Mouse (Mus musculus): ENCODE measurements around the gene Tex33. TPM values are rescaled to one million over a fixed set of nuclear protein-coding genes. Genes with fewer than 3 reads are reported as not detected.
A peak's percentile ranks its signal among the peaks of the same experiment; 100 is the strongest.
"Not testable (repeated sequence)": the region's sequence is repeated elsewhere in the genome, so short reads cannot be mapped to it uniquely, and the experiment has no call there.

Gene Tex33
- total RNA-seq, 2 experiments from 2014 or later: not detected

DNA sequence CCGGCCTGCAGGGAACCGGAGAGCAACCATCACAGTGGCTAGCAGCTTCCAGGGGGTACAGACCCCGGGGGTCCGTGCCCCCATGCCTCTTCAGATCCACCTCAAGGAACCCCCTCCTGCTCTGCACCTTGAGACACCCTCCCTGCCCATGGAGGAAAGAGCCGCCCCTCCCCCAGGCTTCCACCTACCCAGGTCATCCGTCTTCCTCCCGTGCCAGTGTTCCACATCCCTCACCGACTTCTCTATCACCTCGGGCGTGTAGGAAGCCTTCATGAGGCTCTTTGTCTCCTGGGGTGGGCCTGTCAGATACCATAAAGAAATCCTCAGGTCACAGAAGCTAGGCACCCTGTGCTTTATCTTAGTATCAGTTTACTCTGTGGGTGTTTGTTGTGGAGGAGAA, 17.2 kb downstream of the Tex33 start:
- no peak for DNase-seq (ENCODE audit: low spot score in 2 of 2)

DNA sequence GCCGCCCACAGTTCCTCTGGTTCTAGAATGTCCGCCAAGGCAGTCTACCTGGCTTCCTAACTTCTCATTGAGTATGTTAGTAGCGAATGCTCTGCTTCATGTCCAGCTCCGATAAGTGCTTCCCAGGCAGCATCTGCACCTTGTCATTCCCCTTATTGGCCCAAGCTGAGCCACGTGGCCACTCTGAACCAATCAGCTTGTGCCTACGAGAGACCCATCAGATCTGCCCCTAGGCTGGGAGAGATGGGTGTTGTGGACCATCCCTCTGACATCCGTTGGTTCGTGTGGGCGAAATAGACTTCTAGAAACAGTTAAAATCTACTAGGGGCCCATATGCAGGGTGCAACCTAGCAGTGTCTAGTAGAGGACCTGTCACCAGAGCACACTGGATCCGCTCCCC, 17.9 kb downstream of the Tex33 start:
- no peak for DNase-seq (ENCODE audit: low spot score in 2 of 2)

DNA sequence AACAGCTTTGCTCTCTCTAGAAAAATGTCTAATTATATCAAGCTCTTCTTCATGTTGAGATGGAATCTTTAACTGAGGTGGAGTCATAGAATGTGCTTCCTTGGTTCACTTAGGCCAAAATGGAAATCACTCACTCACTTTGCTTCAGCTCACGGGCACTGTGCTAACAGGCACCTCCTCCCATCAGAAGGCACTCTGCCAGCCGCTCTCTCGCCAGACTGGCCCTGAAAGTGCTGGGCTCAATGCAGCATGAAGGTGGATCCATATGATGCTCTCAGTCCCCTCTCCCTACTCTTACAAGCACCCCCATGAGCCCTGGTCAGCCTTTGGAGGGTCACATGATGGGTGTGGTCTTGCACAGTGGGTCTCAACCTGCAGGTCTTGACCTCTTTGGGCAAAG, 21.5 kb downstream of the Tex33 start:
- DNase-seq (ENCODE audit: low spot score in 2 of 2): peak in 1 of 2 experiments; percentile 40

DNA sequence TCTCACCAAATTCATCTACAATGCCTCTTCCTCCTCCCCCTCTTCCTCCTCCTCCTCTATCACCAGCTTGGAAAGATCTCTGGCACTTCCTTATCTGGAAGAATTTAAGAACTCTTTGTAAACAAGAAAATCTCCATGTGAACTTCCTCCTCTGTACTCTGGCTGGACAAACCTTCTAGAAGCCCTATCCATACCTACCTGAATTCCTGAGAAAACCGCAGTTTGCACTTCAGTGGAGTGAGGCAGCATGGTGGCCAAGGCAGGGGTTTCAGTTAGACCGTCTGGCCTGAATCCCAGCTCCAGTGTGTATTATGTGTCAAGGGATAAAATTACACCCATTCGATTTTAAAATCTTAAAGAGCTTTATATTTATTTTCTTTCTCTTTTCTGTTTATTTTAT, 22.9 kb downstream of the Tex33 start:
- no peak for DNase-seq (ENCODE audit: low spot score in 2 of 2)

DNA sequence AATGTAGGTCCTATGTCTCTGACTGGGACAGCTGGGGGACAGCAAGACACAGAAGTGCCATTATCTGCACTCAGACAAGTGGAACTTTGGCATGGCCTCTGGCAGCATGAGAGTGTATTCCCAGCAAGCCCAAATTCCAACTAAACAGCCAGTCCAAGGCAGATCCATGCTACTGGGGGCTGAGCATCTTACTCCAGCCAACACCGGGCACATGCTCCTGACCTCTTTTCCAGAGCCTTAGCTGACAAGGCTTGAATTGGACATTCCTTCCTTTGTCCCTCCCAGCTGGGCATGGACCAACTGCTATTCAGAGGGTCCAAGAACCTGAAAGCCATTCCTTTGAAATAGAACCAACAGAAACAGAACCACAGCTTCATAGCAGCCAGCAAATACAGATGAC, 26.1 kb downstream of the Tex33 start:
- no peak for DNase-seq (ENCODE audit: low spot score in 2 of 2)

DNA sequence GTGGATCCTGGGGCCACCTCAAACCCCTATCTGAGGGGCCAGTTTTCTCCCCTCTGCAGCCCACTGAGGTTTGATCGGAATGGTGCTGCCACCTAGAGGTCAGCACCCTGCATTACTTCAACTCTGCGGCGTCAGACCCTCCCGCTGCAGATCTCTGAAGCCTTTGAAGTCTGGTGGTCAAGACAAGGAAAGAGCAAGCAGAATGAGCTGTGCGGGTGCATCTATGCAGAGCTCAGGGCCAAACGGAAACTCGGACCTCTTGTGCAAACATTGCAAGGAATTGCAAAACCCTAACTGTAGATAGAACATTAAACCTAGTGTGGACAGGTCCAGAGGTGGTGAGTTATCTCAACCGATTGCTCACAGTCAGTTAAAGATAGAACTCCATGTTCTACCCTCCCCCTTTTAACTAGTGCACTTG, 26.8 kb downstream of the Tex33 start:
- DNase-seq (ENCODE audit: low spot score in 2 of 2): peak; percentile 51 to 59

DNA sequence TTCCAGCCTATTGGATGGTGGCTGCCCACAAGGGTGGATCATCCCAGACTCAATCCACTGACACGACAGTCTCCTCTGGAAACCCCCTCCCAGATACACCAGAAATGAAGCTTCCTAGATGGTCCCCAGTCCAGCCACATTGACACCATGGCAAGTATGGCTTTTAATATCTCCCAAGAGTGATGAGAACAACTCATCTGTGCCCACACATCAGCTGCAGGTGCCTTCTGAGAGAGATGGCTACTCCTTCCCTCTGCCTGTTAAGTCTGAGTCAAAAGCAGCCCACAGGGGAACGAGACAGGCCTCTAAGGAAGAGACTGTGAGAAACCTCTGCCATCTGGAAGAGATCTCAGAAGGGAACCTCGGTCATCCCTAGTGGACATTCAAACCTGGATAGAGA, 27.9 kb downstream of the Tex33 start:
- DNase-seq (ENCODE audit: low spot score in 2 of 2): no peak

DNA sequence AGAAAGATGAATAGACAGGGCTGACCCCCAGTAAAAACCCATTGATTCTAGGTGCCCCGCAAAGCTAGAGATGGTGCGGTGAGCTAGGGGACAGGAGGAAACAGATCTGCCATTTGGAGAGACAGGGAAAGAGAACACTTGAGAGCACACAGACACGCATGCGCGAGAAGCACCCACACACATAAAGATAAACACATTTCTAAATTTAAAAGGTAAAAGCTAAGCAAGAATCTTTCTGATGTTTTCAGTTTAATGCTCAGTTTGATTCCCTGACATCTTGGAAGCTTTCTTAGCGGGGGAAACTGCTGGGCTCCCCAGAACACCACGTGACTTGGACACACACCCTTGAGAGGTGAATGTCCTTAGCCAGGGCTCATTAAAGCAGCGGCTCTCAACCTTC, 28.8 kb downstream of the Tex33 start:
- no peak for DNase-seq (ENCODE audit: low spot score in 2 of 2)

DNA sequence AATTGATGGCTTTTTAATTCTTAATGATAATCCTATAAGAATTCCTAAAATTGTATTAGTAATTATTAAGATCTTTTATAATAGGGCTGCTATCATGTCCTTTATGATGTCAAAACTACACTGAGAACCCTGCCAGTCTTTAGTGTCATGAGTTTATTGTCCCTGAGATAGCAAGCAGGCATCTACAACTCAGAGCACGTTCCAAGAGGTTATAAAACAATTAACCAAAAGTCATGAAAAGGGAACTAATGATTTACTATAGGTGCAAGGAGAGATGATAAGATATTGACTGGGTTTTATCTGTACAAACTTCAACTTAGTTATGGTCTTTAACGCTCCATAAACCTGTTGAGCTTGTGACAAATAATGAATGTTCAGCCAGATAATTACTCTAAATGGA, 29.8 kb downstream of the Tex33 start:
- DNase-seq (ENCODE audit: low spot score in 2 of 2): no peak

DNA sequence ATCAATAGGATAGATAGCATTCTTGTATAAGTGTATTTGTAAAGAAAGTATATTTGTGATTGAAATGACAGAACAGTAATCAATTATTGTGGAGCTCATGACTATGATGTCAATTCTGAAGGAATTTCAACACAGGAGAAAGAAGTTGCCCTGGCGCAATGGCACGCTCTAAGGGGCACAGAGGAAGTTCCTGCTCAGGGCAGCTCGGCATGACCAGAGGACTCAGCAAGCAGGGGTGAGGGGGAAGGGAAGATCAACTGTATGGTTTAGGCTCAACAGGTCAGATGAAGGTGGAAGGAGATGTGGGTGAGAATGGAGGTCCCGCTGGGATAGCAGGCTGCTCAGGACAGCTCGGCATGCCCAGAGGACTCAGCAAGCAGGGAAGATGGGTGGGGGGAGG, 40.2 kb downstream of the Tex33 start:
- DNase-seq (ENCODE audit: low spot score in 2 of 2): no peak

DNA sequence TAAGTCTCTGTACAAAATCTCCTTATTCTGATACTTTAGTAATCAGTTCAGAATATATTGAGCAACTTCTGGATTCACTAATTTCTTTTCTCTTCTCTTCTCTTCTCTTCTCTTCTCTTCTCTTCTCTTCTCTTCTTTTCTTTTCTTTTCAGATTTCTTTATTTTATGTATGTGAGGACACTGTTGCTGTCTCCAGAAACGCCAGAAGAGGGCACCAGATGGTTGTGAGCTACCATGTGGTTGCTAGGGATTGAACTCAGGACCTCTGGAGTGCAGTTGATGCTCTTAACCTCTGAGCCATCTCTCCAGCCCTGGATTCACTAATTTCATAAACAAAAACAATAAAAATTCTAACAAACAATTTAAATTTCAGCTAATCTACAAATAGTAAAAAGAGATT, 40.8 kb downstream of the Tex33 start:
- peak; percentile 46 to 52 for DNase-seq (ENCODE audit: low spot score in 2 of 2)

DNA sequence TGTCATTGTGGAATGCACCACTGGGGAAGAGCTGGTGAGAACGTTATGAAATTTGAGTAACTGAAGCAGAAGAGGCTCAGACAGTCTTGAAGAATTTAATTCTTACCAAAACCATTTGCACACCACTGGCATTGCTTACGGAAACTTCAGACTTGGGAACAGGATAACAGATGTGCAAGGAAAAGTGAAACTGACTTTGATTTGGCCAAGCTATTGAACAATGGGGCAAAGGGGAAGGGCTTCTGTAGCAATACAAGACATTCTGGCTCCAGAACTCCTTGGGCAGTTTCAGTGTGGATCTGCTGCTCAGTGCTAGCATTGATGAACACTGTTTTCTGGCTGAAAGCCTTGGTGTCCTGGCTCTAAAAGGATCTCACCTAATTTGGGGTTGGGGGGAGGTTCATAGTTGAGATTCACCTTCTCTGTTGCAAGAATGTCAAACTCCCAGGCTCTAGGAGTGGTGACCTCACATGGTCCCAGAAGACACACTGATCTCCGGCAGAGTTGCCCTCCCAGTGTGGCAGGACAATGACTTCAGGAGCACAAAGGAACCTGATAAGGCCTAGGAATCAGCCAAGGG, 44.0 kb downstream of the Tex33 start:
- no peak for DNase-seq (ENCODE audit: low spot score in 2 of 2)

DNA sequence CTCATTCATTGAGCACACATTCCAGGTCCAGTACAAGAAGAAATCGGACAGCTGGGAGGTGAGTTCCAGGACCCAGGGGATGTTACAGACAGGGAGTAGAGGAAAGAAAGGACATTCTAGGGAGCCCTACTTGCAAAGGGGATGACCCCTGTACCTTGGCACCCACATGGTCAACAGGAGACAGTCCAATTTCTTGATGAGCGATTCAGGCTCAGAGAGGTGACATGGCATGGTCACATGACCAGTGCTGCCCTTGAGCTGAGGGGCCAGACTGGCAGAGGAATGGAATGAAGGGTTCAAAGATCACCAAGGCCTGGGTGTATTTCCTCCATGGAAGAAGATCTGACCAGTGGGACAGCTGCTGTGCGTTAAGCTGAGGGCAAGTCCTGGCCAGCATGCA, 51.1 kb downstream of the Tex33 start:
- no peak for DNase-seq (ENCODE audit: low spot score in 2 of 2)

DNA sequence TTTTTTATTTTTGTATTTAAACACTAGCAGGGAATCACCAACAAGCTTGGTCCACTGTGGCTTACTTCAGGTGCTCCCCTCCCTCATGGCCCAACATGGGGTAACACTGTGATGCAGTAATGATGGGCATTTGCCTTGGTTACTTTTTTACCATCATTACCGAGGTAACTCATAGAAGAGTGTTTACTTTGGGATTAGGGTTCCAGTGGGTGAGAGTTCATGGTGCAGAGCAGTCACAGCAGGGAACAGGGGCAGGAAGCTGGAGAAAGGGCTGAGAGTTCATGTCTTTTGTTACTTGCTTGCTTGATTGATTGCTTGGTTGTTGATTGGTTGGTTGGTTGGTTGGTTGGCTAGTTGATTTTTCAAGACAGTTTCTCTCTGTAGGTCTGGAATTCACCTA, 52.0 kb downstream of the Tex33 start:
- no peak for DNase-seq (ENCODE audit: low spot score in 2 of 2)

DNA sequence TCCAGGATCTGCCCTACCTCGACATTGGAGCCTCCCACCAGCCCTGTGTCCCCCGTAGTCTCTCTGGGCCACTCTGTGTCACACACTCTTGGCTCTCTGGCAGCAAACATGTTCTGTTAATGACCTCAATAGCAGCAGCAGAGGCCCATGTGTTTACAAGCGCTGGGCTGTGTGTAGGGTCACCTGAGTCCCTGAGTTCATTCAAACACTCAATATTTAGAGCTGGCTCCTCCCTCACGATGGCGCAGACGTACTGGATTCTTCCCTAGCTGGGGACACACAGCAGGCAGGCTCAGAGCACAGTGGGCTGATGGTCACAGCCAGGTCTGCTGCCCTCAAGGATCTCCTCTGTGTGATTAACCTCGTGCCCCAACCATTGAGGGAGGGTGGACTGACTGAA, 54.8 kb downstream of the Tex33 start:
- not testable (repeated sequence) for DNase-seq (ENCODE audit: low spot score in 2 of 2)

DNA sequence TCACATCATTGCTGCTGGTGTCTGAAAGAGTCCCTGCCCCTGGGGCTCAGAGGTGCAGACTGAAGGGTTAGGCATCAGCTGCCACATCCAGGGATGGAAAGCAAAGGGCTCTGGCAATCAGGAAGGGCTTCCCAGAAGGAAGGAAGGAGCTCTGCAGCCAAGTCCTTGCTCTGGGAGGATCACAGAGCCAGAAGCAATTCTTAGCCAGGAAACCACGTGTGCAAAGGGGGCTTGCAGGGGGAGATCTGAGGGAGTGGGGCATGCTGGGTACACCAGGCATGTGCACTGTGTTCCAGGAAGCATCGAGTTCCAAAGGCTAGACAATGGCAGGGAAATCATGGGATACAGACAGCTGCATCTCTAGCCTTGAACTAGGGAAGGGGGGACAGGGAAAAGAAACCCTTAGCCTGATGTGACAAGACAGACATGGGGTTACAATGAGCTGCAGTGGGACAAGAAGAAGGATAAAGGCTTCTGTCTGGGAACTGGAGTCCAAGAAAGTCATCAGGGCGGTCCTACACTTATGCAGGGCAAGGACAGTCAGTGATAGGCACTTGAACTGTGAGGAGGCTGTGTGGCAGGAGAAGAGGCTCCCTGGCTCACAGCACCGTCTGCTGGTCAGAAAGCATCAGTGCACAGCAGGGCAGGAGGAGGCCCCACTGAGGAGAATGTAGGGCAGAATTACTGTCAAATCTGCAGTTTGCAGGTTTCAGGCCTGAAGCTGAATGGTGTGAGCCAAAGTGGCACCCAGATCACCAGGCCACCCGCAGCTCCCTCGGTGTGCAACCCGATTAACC, 55.9 kb downstream of the Tex33 start:
- DNase-seq (ENCODE audit: low spot score in 2 of 2): peak in 1 of 2 experiments; percentile 56

DNA sequence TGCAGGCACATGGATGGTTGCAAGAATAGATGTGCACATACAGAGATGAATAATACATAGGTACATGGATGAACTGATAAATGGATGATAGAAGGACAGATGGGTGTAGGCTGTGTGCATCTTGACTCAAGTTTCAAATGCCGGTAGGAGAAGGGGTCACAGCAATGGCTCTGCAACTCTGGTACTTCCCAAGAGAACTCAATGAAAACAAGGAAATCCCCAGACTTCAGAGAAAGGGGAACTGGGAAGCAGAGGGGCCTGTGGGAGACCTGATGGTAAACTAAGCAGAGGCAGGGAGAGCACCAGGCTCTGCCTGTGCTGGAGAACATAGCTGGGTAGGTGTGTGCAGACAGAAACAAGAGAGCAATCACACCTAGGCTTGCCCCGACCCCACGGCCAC, 61.3 kb downstream of the Tex33 start:
- DNase-seq (ENCODE audit: low spot score in 2 of 2): no peak

DNA sequence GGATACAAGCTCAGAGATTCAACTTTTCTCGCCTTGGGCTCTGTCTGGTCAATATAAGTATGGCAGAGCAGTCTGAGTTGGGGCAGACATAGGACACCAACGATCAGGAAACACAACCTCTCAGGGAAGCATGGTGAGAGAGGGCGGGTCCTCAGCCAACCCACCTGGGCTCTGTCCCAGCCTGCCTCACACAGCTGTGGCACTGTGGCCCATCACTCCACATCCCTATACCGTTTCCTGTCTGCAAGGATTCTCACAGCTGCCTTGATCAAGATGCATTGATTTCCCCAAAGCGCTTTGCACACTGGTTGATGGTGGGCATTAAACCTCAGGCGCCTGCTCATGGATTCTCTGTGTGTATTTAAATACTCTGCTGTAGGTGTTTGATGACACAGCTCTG, 62.7 kb downstream of the Tex33 start:
- no peak for DNase-seq (ENCODE audit: low spot score in 2 of 2)

DNA sequence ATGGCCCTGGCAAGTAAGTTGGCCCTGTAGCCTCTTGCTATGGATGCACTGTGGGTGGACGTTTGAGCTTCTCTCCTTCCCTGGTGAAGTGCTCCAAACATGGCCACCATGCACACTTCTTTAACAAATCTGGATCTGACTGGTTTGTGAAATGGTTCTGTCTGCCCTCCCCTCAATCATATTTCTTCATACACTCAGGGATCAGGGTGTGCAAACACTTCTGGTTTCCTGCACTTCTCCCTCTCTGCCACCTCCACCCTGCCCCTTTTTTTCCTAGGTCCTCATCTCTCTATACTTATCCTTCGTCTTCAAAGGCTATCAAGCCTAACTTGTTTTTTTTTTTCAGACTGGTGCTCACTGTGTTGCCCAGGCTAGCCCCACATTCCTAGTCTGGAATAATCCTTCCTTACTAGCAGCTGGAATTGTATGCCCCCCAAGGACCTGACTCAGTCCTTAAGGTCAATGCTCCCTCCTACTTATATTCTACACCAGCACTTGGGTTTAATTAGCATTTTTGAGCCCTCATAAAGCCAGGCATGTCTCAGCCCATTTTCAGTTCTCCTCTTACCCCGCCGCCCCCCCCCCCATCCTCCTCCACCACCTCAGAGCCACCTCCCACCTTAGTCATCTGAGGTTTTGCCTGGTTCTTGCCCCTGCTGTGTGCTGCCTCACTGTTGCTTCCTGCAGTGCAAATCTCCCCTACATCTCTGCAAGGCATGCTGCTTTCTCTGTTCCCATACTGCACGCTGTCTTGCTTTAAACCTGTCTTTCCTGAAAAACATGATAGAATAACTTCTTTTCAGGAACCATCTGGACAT, 64.0 kb downstream of the Tex33 start:
- no peak for DNase-seq (ENCODE audit: low spot score in 2 of 2)

DNA sequence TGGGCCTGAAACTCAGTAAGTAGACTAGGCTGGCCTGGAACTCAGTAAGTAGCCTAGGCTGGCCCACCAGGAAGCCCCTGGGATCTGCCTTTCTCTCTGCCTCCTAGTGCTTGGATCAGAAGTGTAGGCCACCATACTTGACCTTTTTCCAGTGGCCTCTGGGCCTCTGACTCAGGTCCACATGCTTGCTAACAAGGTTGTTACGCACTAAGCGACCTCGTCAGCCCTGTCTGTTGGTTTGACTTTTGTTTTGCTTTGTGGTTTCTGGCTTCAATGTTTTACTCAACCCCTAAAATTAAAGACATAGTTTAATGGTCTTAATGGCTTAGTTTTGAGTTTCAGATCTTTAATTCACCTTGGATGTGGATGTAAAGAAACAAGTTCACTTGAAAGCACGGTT, 65.0 kb downstream of the Tex33 start:
- DNase-seq (ENCODE audit: low spot score in 2 of 2): peak in 1 of 2 experiments; percentile 33

DNA sequence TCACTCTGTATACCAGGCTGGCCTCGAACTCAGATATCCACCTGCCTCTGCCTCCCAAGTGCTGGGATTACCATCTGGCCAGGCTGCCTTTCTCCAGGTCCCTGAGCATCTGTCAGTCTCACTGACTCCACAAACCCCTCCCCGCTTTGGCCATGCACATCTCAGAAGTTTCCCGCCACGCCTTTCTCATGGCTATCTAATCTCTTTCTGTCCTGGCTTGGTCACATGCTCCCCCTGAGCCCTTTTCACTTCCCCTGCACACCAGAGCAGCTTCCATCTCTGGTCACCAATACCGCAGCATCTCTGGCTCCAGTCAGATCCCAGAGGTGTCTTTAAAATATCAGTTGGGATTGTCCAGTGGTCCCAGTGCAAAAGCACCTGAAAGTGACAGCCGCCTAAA, 65.7 kb downstream of the Tex33 start:
- DNase-seq (ENCODE audit: low spot score in 2 of 2): not testable (repeated sequence)

DNA sequence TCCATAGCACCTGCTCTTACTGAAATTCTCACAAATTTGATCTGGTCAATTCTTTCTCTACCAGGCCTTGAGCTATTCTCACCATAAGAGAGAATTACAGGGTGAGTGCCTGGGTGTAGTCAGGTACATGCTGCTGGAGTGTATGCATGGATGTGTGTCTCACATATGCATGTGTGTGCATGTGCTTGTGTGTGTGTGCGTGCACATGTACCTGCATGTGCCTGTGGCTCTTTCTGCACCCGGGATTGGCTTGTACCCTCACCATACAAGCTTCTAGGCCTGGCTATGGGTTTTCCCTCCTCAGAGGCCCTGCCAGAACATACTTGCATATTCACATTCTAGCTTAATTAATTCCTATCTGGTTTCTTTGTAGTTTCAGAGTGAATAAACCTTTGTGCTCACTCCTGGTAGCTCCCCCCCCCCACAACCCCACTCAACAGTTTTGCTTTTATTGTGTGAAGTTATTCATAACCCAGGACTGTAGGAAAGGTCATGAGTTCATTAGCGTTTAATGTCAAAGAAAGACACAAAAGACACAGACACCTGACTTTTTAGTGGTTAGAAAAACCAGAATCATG, 67.1 kb downstream of the Tex33 start:
- DNase-seq (ENCODE audit: low spot score in 2 of 2): no peak
